Mouse (Mus musculus): ENCODE data around the gene Eaf1. TPM values are rescaled to one million over a fixed set of nuclear protein-coding genes. Genes with fewer than 3 reads are reported as not detected.
"Not testable (repeated sequence)": the region's sequence is repeated elsewhere in the genome, so short reads cannot be mapped to it uniquely, and the experiment has no call there.

The Eaf1 gene
- 41.5 and 44.2 TPM in 2 replicates for total RNA-seq (2021)
- long read RNA-seq, experiment 1, full-length matches to known transcripts, result 48 of 56 reads
- long read RNA-seq, experiment 1, partial matches to known transcripts, result 3 of 56 reads
- long read RNA-seq, experiment 1, other reads (novel, unspliced or antisense), result 5 of 56 reads
- long read RNA-seq, experiment 2, full-length matches to known transcripts, result 46 of 59 reads
- long read RNA-seq, experiment 2, partial matches to known transcripts, result 13 of 59 reads
- long read RNA-seq, experiment 2, other reads (novel, unspliced or antisense), result 0 of 59 reads

- peak; percentile 78 for DNase-seq
Measured at GRCm38 (mm10) chr14:31494349-31494974, at the start of gene Eaf1. Gene Eaf1 (plus strand): TSS chr14:31494399.

DNA sequence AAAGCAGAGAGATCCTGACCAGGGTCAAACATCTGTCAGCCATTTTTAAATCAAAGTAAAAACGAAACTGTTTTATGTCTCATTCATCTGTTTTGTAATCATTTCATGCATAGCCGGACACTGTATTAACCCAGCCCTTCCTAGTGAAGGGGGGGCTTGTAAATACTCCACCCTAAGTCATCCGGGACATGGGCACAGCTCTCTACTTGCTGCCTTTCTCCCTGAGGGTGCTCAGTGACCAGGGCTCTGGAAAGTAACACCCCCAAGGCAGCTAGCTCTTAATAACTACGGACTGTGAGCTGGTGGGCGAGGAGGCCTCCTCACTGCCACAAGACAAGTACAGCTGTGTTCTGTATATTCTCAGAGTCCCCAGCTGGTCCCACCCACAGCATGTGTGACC lies 45.2 kb upstream of the Eaf1 start:
- no peak for DNase-seq

- not testable (repeated sequence) for DNase-seq
Measured at GRCm38 (mm10) chr14:31453946-31454345, 40.3 kb upstream of the Eaf1 start.

GRCm38 (mm10) chr14:31454849-31455566 lies 39.2 kb upstream of the Eaf1 start:
- DNase-seq, result peak; percentile 63

GRCm38 (mm10) chr14:31456064-31456721 lies 38.0 kb upstream of the Eaf1 start:
- DNase-seq, result no peak

- no peak for DNase-seq
Measured at GRCm38 (mm10) chr14:31458006-31458405, 36.2 kb upstream of the Eaf1 start.

GRCm38 (mm10) chr14:31462226-31462625 lies 32.0 kb upstream of the Eaf1 start:
- DNase-seq, result not testable (repeated sequence)

DNA sequence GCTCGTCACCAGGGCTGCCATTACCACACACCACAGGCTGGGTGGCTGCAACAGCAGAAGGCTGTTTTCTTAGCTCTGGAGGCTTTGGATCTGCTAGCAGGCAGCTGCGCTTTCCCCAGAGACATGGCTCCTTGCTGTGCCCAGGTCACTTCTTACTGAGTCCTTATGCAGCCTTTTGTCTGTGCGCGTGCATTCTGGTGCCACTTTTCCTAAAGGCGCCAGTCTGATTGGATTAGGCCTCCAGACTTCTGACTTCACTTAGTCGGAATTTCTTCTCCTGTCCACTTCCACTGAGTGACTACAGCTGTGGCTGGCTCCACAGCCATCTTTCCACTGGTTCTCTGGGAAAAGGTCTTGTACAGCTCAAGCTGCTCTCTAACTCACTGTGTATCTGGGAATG lies 31.3 kb upstream of the Eaf1 start:
- DNase-seq, result peak; percentile 33

GRCm38 (mm10) chr14:31464176-31464575 lies 30.0 kb upstream of the Eaf1 start:
- DNase-seq, result peak; percentile 37

DNA sequence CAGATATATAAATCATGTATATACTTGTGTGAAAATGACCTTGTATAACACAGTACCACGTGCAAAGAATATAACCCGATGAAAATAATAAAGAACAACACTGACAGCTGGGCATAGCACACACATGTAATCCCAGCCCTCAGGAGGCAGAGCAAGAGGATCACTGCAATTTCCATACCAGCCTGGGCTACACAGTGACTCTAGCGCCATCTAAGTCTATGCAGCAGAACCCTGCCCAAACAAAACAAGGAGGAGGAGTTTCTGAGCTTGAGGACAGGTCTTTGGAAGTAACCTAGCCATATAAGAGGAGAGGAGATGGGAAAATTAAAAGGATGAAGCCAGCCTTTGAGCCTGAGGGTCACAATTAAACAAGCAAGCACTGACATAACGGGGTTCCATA lies 24.5 kb upstream of the Eaf1 start:
- no peak for DNase-seq

DNA sequence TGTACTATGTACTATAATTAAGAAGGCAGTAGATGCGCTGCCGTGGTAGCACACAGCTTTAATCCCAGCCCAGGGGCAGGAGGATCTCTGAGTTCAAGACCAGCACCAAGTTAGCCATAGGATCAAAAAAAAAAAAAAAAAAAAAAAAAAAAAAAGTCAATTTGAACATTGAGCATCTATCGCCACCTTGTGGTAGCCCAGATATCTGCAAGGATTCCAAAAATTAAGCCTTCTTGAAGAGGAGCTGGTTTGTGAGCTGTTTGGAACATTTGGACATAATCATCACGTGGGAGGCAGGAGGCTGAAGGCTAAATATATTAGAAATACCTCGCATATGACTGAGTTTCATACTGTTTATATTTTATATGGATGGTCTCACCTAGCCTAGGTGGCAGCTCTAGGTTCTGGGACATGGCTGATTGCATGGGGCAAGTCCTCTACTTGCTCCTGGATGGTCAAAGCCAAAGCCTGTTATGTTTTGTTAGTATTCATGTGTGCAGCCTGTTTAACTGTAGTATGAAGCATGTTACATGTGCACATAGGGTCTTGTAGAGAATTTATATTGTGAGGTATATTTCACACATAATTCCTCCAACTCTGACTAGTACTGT lies 21.6 kb upstream of the Eaf1 start:
- DNase-seq, result peak; percentile 77

GRCm38 (mm10) chr14:31473297-31473696 lies 20.9 kb upstream of the Eaf1 start:
- DNase-seq, result no peak

- no peak for DNase-seq
Measured at GRCm38 (mm10) chr14:31482417-31482816, 11.8 kb upstream of the Eaf1 start.

DNA sequence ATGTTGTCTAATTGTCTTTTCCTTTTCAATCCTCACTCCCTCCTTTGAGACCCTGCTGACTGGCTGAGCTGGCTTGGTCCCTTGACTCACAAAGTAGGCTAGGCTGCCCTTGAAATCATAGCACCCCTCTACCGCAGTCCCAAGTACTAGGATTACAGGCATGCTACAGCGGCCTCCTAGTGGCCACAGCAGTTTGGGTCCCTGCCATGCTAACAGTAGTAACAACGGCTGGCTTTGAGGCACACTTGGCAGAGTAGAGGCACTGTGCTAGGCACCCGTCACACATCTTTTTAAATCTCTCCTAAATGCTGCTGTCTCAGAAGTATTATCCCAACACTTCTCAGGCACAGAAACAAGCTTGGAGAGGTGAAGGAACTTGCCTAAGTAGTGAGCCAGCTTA lies 7.7 kb upstream of the Eaf1 start:
- DNase-seq, result peak; percentile 40

DNA sequence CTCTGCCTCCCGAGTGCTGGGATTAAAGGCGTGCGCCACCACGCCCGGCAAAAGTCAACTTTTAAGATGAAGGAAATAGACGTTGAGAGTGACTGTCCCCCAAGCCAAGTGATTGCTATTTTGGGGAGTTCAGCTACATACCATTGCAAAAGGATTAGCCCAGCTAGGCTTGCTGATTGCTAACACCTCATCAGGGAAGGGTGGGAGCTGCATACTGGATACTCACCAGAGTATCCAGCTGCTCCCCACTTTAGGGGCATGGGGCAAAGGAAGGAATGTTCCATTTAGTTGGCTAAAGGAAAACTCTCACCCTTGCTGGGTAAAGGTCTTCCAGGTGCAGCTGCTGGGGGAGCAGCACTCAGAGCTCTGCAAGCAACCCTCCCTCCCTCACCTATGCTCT lies 6.1 kb upstream of the Eaf1 start:
- DNase-seq, result no peak

DNA sequence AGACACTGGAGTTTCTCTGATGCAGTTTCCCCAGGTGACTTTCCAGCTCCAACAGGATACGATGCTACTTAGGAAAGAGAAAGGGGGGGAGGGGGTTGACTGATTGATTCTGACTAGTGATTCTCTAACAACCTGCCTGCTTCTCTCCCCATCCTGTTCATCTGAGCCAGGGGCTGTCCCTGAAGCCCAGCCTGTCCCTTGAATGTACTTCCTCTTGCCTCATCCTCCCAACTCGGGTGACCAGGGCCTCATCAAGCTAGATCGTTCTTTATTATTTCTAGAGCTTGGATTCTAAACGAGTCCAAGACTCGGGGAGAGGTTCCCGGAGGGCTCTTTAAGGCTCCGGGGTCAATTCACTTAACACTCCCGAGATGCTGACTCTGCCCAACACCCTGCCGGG lies 298 bp upstream of the Eaf1 start:
- DNase-seq, result no peak

- DNase-seq, result peak; percentile 96
Measured at GRCm38 (mm10) chr14:31494975-31495455, 816 bp downstream of the Eaf1 start, which contains the start of gene Mettl6. Gene Mettl6 (minus strand): TSS chr14:31495040.

DNA sequence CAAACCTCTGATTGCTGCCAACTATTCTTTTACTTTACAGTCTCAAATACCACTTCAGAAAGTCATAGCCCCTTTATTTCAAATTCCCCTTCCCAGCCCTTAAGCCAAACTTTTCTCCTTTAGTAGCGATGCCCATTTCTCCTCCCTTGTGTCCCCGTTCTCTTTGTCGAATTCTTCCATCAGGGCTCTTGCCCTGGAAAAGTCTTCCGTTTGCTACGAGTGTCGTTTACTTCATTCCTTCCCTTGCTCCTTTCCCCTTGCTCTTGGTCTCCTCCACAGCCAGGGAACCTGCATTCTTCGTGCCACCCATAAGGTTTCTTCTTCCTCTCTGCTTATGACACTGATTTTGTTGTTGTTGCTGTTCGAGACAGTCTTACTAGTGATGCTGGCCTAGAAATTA lies 1.3 kb downstream of the Eaf1 start:
- DNase-seq, result no peak

- DNase-seq, result peak; percentile 69
Measured at GRCm38 (mm10) chr14:31496241-31496646, 2.0 kb downstream of the Eaf1 start.

DNA sequence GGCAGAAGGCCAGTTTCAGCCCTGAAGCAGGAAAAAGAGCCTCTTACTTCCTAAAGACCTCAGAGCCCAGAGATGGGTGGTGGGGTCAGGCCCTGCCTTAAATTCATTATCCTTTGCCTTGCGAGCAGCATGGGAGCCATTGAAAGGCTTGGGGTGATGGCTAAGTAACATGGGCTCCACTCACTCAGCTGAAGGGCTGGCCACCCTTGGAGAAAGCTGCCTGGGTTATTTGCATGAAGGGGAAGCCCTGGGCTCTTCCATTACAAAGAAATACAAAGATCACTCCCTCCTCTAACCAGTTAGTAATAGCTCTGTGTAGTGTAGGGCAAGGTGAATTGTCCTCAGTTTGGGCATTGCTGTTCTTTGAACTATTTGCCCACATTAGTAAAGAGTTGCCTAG lies 5.3 kb downstream of the Eaf1 start:
- no peak for DNase-seq

DNA sequence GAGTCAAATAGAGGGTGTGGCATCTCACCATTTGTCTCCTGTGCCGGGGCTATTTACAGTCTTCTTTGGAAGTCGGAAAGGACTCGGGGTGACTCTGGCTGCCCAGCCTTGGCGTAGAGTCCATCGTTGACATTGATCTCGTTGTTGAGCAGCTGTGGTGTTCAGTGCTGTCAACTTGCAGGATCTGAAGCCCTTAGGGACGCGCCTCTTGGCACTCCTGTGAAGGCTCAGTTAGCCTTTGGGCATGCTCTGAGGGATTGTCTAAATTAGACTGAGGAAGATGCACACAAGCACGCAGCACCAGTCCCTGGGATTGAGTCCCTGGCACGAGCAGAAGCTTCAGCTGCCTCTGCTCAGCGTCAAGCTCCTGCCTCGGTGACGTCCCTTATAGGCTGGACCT lies 9.2 kb downstream of the Eaf1 start:
- DNase-seq, result no peak

DNA sequence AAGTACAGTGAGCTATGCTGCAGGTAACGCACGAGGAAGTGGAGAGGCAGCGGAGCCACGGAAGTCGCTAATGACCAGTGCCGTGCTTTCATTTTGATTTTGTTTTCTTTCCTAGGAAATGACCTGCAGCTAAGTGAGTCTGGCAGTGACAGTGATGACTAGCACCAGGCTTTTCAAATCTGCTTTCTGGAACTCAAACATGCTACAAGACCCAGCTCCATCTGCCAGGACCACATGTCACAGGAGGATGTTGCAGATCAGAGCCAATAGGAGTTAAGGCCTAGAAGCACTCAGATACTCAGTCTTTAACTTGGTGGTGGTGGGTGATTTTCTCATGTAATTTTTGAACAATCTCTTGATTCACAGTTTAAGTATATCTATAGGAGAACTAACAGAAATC lies 12.3 kb downstream of the Eaf1 start:
- no peak for DNase-seq
